Mouse (Mus musculus): ENCODE results near the gene Cdkal1. TPM values are rescaled to one million over a fixed set of nuclear protein-coding genes. Genes with fewer than 3 reads are reported as not detected.

Gene Cdkal1
- polyA plus RNA-seq, 1 experiment from 2014 or later = 35.4 TPM

GRCm38 (mm10) chr13:29802699-29803098 lies 52.8 kb downstream of the Cdkal1 start:
- no peak overlapping the region for H3K27ac ChIP-seq (ENCODE audit: low read depth)
- H3K9me3 ChIP-seq (ENCODE audit: low read depth, low read length) = no peaks in the 10 kb centered on the region
- no peaks in the 10 kb centered on the region for H3K4me1 ChIP-seq (ENCODE audit: insufficient read depth)
- DNase-seq (no peak), ATAC-seq (ENCODE audit: insufficient read depth) (no peak)
- no peak overlapping the region for H3K9ac ChIP-seq
- H3K36me3 ChIP-seq (ENCODE audit: insufficient read depth) = no peaks in the 10 kb centered on the region
- no peaks in the 10 kb centered on the region for H3K27me3 ChIP-seq (ENCODE audit: insufficient read depth, low read length)
- H3K4me3 ChIP-seq (ENCODE audit: low read depth, low read length) = no peak overlapping the region
- TF ChIP-seq CTCF (IDR thresholded peaks at IDR 0.05; ENCODE audit: low read depth) = no peak
- no peak overlapping the region for H3K4me2 ChIP-seq

- Histone ChIP-seq H3K9ac (no peak overlapping the region), H3K27me3 (ENCODE audit: insufficient read depth, low read length) (no peaks in the 10 kb centered on the region), H3K4me1 (ENCODE audit: insufficient read depth) (no peaks in the 10 kb centered on the region), H3K9me3 (ENCODE audit: low read depth, low read length) (no peaks in the 10 kb centered on the region), H3K4me2 (no peak overlapping the region), H3K4me3 (ENCODE audit: low read depth, low read length) (no peak overlapping the region), H3K36me3 (ENCODE audit: insufficient read depth) (no peaks in the 10 kb centered on the region), H3K27ac (ENCODE audit: low read depth) (no peak overlapping the region)
- DNase-seq (no peak), ATAC-seq (ENCODE audit: insufficient read depth) (no peak)
- TF ChIP-seq CTCF (IDR thresholded peaks at IDR 0.05; ENCODE audit: low read depth) = no peak
- 90% methylated on average over 6 of the region's 6 CpGs for WGBS
Measured at GRCm38 (mm10) chr13:29800078-29800477, 55.4 kb downstream of the Cdkal1 start.

GRCm38 (mm10) chr13:29792112-29792511 lies 63.4 kb downstream of the Cdkal1 start:
- Histone ChIP-seq H3K36me3 (ENCODE audit: insufficient read depth) (no peaks in the 10 kb centered on the region), H3K27me3 (ENCODE audit: insufficient read depth, low read length) (no peaks in the 10 kb centered on the region), H3K9ac (no peak overlapping the region), H3K27ac (ENCODE audit: low read depth) (no peak overlapping the region), H3K4me1 (ENCODE audit: insufficient read depth) (peaks cover 5% of the 10 kb centered on the region; the same call in 1 of the 2 replicates), H3K9me3 (ENCODE audit: low read depth, low read length) (no peaks in the 10 kb centered on the region), H3K4me3 (ENCODE audit: low read depth, low read length) (no peak overlapping the region), H3K4me2 (no peak overlapping the region)
- TF ChIP-seq CTCF (IDR thresholded peaks at IDR 0.05; ENCODE audit: low read depth) = no peak
- 27% methylated on average over 4 of the region's 4 CpGs for WGBS
- ATAC-seq (ENCODE audit: insufficient read depth) (no peak), DNase-seq (no peak)

GRCm38 (mm10) chr13:29791439-29791838 lies 64.0 kb downstream of the Cdkal1 start:
- DNase-seq = no peak
- H3K27me3 ChIP-seq (ENCODE audit: insufficient read depth, low read length) = no peaks in the 10 kb centered on the region
- H3K9me3 ChIP-seq (ENCODE audit: low read depth, low read length) = no peaks in the 10 kb centered on the region
- no peaks in the 10 kb centered on the region for H3K36me3 ChIP-seq (ENCODE audit: insufficient read depth)
- no peak overlapping the region for H3K4me2 ChIP-seq
- no peak overlapping the region for H3K9ac ChIP-seq
- no peak for TF ChIP-seq CTCF (IDR thresholded peaks at IDR 0.05; ENCODE audit: low read depth)
- no peak overlapping the region for H3K27ac ChIP-seq (ENCODE audit: low read depth)
- WGBS = 67% methylated on average over 6 of the region's 6 CpGs
- H3K4me3 ChIP-seq (ENCODE audit: low read depth, low read length) = no peak overlapping the region
- no peak for ATAC-seq (ENCODE audit: insufficient read depth)
- peaks cover 5% of the 10 kb centered on the region; the same call in 1 of the 2 replicates for H3K4me1 ChIP-seq (ENCODE audit: insufficient read depth)

- no peak for DNase-seq
- ATAC-seq (ENCODE audit: insufficient read depth) = no peak
- Histone ChIP-seq H3K27me3 (ENCODE audit: insufficient read depth, low read length) (no peaks in the 10 kb centered on the region), H3K4me2 (no peak overlapping the region), H3K4me3 (ENCODE audit: low read depth, low read length) (no peak overlapping the region), H3K9me3 (ENCODE audit: low read depth, low read length) (no peaks in the 10 kb centered on the region), H3K36me3 (ENCODE audit: insufficient read depth) (no peaks in the 10 kb centered on the region), H3K9ac (no peak overlapping the region), H3K4me1 (ENCODE audit: insufficient read depth) (peaks cover 19% of the 10 kb centered on the region), H3K27ac (ENCODE audit: low read depth) (no peak overlapping the region)
- 61% methylated on average over 3 of the region's 3 CpGs for WGBS
- TF ChIP-seq CTCF (IDR thresholded peaks at IDR 0.05; ENCODE audit: low read depth) = no peak
Measured at GRCm38 (mm10) chr13:29786984-29787383, 68.5 kb downstream of the Cdkal1 start.

GRCm38 (mm10) chr13:29784894-29785293 lies 70.6 kb downstream of the Cdkal1 start:
- H3K9ac ChIP-seq = no peak overlapping the region
- 48% methylated on average over 4 of the region's 4 CpGs for WGBS
- DNase-seq (peak; percentile 80), ATAC-seq (ENCODE audit: insufficient read depth) (peak; percentile 66; the same call in 1 of the 2 replicates)
- no peak overlapping the region for H3K4me3 ChIP-seq (ENCODE audit: low read depth, low read length)
- H3K36me3 ChIP-seq (ENCODE audit: insufficient read depth) = no peaks in the 10 kb centered on the region
- no peak for TF ChIP-seq CTCF (IDR thresholded peaks at IDR 0.05; ENCODE audit: low read depth)
- H3K27ac ChIP-seq (ENCODE audit: low read depth) = no peak overlapping the region
- H3K9me3 ChIP-seq (ENCODE audit: low read depth, low read length) = no peaks in the 10 kb centered on the region
- peaks cover 29% of the 10 kb centered on the region for H3K4me1 ChIP-seq (ENCODE audit: insufficient read depth)
- no peak overlapping the region for H3K4me2 ChIP-seq
- H3K27me3 ChIP-seq (ENCODE audit: insufficient read depth, low read length) = no peaks in the 10 kb centered on the region

GRCm38 (mm10) chr13:29781332-29781731 lies 74.1 kb downstream of the Cdkal1 start:
- Histone ChIP-seq H3K4me1 (ENCODE audit: insufficient read depth) (peaks cover 29% of the 10 kb centered on the region), H3K9me3 (ENCODE audit: low read depth, low read length) (no peaks in the 10 kb centered on the region), H3K27me3 (ENCODE audit: insufficient read depth, low read length) (no peaks in the 10 kb centered on the region), H3K4me3 (ENCODE audit: low read depth, low read length) (no peak overlapping the region), H3K27ac (ENCODE audit: low read depth) (peak overlapping the region; percentile 71), H3K36me3 (ENCODE audit: insufficient read depth) (no peaks in the 10 kb centered on the region), H3K4me2 (0 out of 2 replicates have a peak overlapping the region, but pooled peaks have one; percentile 2), H3K9ac (no peak overlapping the region)
- ATAC-seq (ENCODE audit: insufficient read depth) (no peak), DNase-seq (no peak)
- TF ChIP-seq CTCF (IDR thresholded peaks at IDR 0.05; ENCODE audit: low read depth) = no peak
- WGBS = 67% methylated on average over 4 of the region's 4 CpGs

- peak overlapping the region; percentile 71 for H3K27ac ChIP-seq (ENCODE audit: low read depth)
- H3K36me3 ChIP-seq (ENCODE audit: insufficient read depth) = no peaks in the 10 kb centered on the region
- no peaks in the 10 kb centered on the region for H3K27me3 ChIP-seq (ENCODE audit: insufficient read depth, low read length)
- no peaks in the 10 kb centered on the region for H3K9me3 ChIP-seq (ENCODE audit: low read depth, low read length)
- H3K4me1 ChIP-seq (ENCODE audit: insufficient read depth) = peaks cover 29% of the 10 kb centered on the region
- H3K4me2 ChIP-seq = no peak overlapping the region
- DNase-seq (peak; percentile 83), ATAC-seq (ENCODE audit: insufficient read depth) (peak; percentile 77)
- WGBS = 30% methylated on average over 6 of the region's 6 CpGs
- H3K9ac ChIP-seq = no peak overlapping the region
- H3K4me3 ChIP-seq (ENCODE audit: low read depth, low read length) = no peak overlapping the region
- no peak for TF ChIP-seq CTCF (IDR thresholded peaks at IDR 0.05; ENCODE audit: low read depth)
Measured at GRCm38 (mm10) chr13:29780713-29781112, 74.8 kb downstream of the Cdkal1 start.

Measured in lung, embryonic 14.5 days (tissue).